Mouse (Mus musculus): Measurements from ENCODE around the gene Wdr24. TPM values are rescaled to one million over a fixed set of nuclear protein-coding genes. Genes with fewer than 3 reads are reported as not detected.
A peak's percentile ranks its signal among the peaks of the same experiment; 100 is the strongest.

Gene Wdr24
- polyA plus RNA-seq, 1 experiment from 2014 or later: 12.7 TPM

- Histone ChIP-seq H3K27me3 (no peaks in the 10 kb centered on the region), H3K4me3 (peak within 1 kb of the TSS; percentile 94), H3K9me3 (replicated peaks) (no peaks in the 10 kb centered on the region), H3K4me2 (peak within 1 kb of the TSS; percentile 92), H3K36me3 (no peaks in the 10 kb centered on the region), H3K27ac (peak within 1 kb of the TSS; percentile 96), H3K9ac (peak within 1 kb of the TSS; percentile 81), H3K4me1 (replicated peaks) (peaks cover 26% of the 10 kb centered on the region)
- WGBS: under 1% methylated on average over 25 of the region's 25 CpGs
- peak; percentile 65 for ATAC-seq (replicated peaks; ENCODE audit: insufficient number of reproducible peaks, insufficient read depth, low FRiP score, low read depth)
Observed at GRCm38 (mm10) chr17:25874721-25875170, 51.3 kb downstream of the Wdr24 start, which contains the start of gene Mettl26. Gene Mettl26, plus strand, starts transcription at chr17:25875074.

- Histone ChIP-seq H3K27me3 (no peaks in the 10 kb centered on the region), H3K4me3 (peak overlapping the region; percentile 94), H3K27ac (peak overlapping the region; percentile 96), H3K4me2 (peak overlapping the region; percentile 92), H3K36me3 (no peaks in the 10 kb centered on the region), H3K4me1 (replicated peaks) (peaks cover 26% of the 10 kb centered on the region), H3K9ac (peak overlapping the region; percentile 81), H3K9me3 (replicated peaks) (no peaks in the 10 kb centered on the region)
- WGBS: 2% methylated on average over 59 of the region's 59 CpGs
- peak; percentile 89 for ATAC-seq (replicated peaks; ENCODE audit: insufficient number of reproducible peaks, insufficient read depth, low FRiP score, low read depth)
Observed at GRCm38 (mm10) chr17:25875171-25876136, 52.0 kb downstream of the Wdr24 start.

GRCm38 (mm10) chr17:25876347-25876915 is 53.0 kb downstream of the Wdr24 start:
- Histone ChIP-seq H3K4me2 (peak overlapping the region; percentile 92), H3K9ac (peak overlapping the region; percentile 81; the same call in 1 of the 2 replicates), H3K4me1 (replicated peaks) (peaks cover 26% of the 10 kb centered on the region), H3K27me3 (no peaks in the 10 kb centered on the region), H3K36me3 (no peaks in the 10 kb centered on the region), H3K9me3 (replicated peaks) (no peaks in the 10 kb centered on the region), H3K27ac (no peak overlapping the region), H3K4me3 (peak overlapping the region; percentile 94)
- no peak for ATAC-seq (replicated peaks; ENCODE audit: insufficient number of reproducible peaks, insufficient read depth, low FRiP score, low read depth)
- WGBS: 76% methylated on average over 10 of the region's 10 CpGs

GRCm38 (mm10) chr17:25877025-25877424 is 53.6 kb downstream of the Wdr24 start:
- H3K9me3 ChIP-seq (replicated peaks): no peaks in the 10 kb centered on the region
- 79% methylated on average over 3 of the region's 3 CpGs for WGBS
- H3K27ac ChIP-seq: no peak overlapping the region
- 0 out of 2 replicates have a peak overlapping the region, but pooled peaks have one; percentile 94 for H3K4me3 ChIP-seq
- peaks cover 26% of the 10 kb centered on the region for H3K4me1 ChIP-seq (replicated peaks)
- ATAC-seq (replicated peaks; ENCODE audit: insufficient number of reproducible peaks, insufficient read depth, low FRiP score, low read depth): no peak
- no peak overlapping the region for H3K4me2 ChIP-seq
- no peak overlapping the region for H3K9ac ChIP-seq
- H3K27me3 ChIP-seq: no peaks in the 10 kb centered on the region
- H3K36me3 ChIP-seq: no peaks in the 10 kb centered on the region

- no peak overlapping the region for H3K4me3 ChIP-seq
- H3K27ac ChIP-seq: no peak overlapping the region
- peaks cover 9% of the 10 kb centered on the region; the same call in 1 of the 2 replicates for H3K36me3 ChIP-seq
- peaks cover 26% of the 10 kb centered on the region for H3K4me1 ChIP-seq (replicated peaks)
- H3K4me2 ChIP-seq: no peak overlapping the region
- H3K9ac ChIP-seq: no peak overlapping the region
- no peaks in the 10 kb centered on the region for H3K27me3 ChIP-seq
- H3K9me3 ChIP-seq (replicated peaks): no peaks in the 10 kb centered on the region
- 90% methylated on average over 32 of the region's 32 CpGs for WGBS
- ATAC-seq (replicated peaks; ENCODE audit: insufficient number of reproducible peaks, insufficient read depth, low FRiP score, low read depth): no peak
Observed at GRCm38 (mm10) chr17:25877741-25878610, 54.5 kb downstream of the Wdr24 start.

Small RNA genes lying within 50 kb of the gene (microRNA-seq; reads per million reads assigned to microRNA genes)
- gene Mir3082 (0.84 reads per million), gene Mir6966 (not detected)

Other genes with a start within 250 kb of the Wdr24 start
- 33.0 and 34.7 TPM in 2 replicates for gene Lmf1, start 244.5 kb upstream of the Wdr24 start, polyA plus RNA-seq (2015; fragmentation: Nextera tagmentation; extraction: Ambion mirVana)
- 1.0 and 2.0 TPM in 2 replicates for gene Gng13, start 106.5 kb upstream of the Wdr24 start, polyA plus RNA-seq (2015; fragmentation: Nextera tagmentation; extraction: Ambion mirVana)
- 11.8 and 17.7 TPM in 2 replicates for gene Chtf18, start 96.2 kb upstream of the Wdr24 start, polyA plus RNA-seq (2015; fragmentation: Nextera tagmentation; extraction: Ambion mirVana)
- 10.7 and 15.3 TPM in 2 replicates for gene Rpusd1, start 96.0 kb upstream of the Wdr24 start, polyA plus RNA-seq (2015; fragmentation: Nextera tagmentation; extraction: Ambion mirVana)
- 0.13 TPM in 1 of 2 replicates, not detected in the other for gene Mslnl, start 87.6 kb upstream of the Wdr24 start, polyA plus RNA-seq (2015; fragmentation: Nextera tagmentation; extraction: Ambion mirVana)
- gene Msln, start 69.2 kb upstream of the Wdr24 start, polyA plus RNA-seq (2015; fragmentation: Nextera tagmentation; extraction: Ambion mirVana): 38.7 and 42.7 TPM in 2 replicates
- 31.5 and 32.4 TPM in 2 replicates for gene Narfl, start 49.9 kb upstream of the Wdr24 start, polyA plus RNA-seq (2015; fragmentation: Nextera tagmentation; extraction: Ambion mirVana)
- gene Haghl, start 38.0 kb upstream of the Wdr24 start, polyA plus RNA-seq (2015; fragmentation: Nextera tagmentation; extraction: Ambion mirVana): 44.7 and 57.1 TPM in 2 replicates
- gene Ccdc78, start 37.0 kb upstream of the Wdr24 start, polyA plus RNA-seq (2015; fragmentation: Nextera tagmentation; extraction: Ambion mirVana): 0.13 and 0.23 TPM in 2 replicates
- 56.8 and 70.2 TPM in 2 replicates for gene Fam173a, start 30.7 kb upstream of the Wdr24 start, polyA plus RNA-seq (2015; fragmentation: Nextera tagmentation; extraction: Ambion mirVana)
- 0.50 TPM in 1 of 2 replicates, not detected in the other for gene AC134908.4, start 28.0 kb upstream of the Wdr24 start, polyA plus RNA-seq (2015; fragmentation: Nextera tagmentation; extraction: Ambion mirVana)
- gene Metrn, start 26.5 kb upstream of the Wdr24 start, polyA plus RNA-seq (2015; fragmentation: Nextera tagmentation; extraction: Ambion mirVana): 21.2 and 29.2 TPM in 2 replicates
- 0.78 and 1.2 TPM in 2 replicates for gene Fbxl16, start 14.5 kb upstream of the Wdr24 start, polyA plus RNA-seq (2015; fragmentation: Nextera tagmentation; extraction: Ambion mirVana)
- gene Jmjd8, start 5.2 kb downstream of the Wdr24 start, polyA plus RNA-seq (2015; fragmentation: Nextera tagmentation; extraction: Ambion mirVana): 30.9 and 36.6 TPM in 2 replicates
- gene Stub1, start 9.8 kb downstream of the Wdr24 start, polyA plus RNA-seq (2015; fragmentation: Nextera tagmentation; extraction: Ambion mirVana): 251 and 301 TPM in 2 replicates
- 1.4 and 1.7 TPM in 2 replicates for gene Rhbdl1, start 13.7 kb downstream of the Wdr24 start, polyA plus RNA-seq (2015; fragmentation: Nextera tagmentation; extraction: Ambion mirVana)
- 1.7 and 3.0 TPM in 2 replicates for gene Gm20683, start 18.1 kb downstream of the Wdr24 start, polyA plus RNA-seq (2015; fragmentation: Nextera tagmentation; extraction: Ambion mirVana)
- 24.2 and 26.1 TPM in 2 replicates for gene Rhot2, start 21.2 kb downstream of the Wdr24 start, polyA plus RNA-seq (2015; fragmentation: Nextera tagmentation; extraction: Ambion mirVana)
- 12.1 and 18.5 TPM in 2 replicates for gene Wdr90, start 37.9 kb downstream of the Wdr24 start, polyA plus RNA-seq (2015; fragmentation: Nextera tagmentation; extraction: Ambion mirVana)
- gene Mcrip2, start 45.1 kb downstream of the Wdr24 start, polyA plus RNA-seq (2015; fragmentation: Nextera tagmentation; extraction: Ambion mirVana): 176 and 203 TPM in 2 replicates
- 29.3 and 35.1 TPM in 2 replicates for gene Mettl26, start 51.4 kb downstream of the Wdr24 start, polyA plus RNA-seq (2015; fragmentation: Nextera tagmentation; extraction: Ambion mirVana)
- gene Wfikkn1, start 57.2 kb downstream of the Wdr24 start, polyA plus RNA-seq (2015; fragmentation: Nextera tagmentation; extraction: Ambion mirVana): 0.24 and 0.28 TPM in 2 replicates
- gene Rab40c, start 96.1 kb downstream of the Wdr24 start, polyA plus RNA-seq (2015; fragmentation: Nextera tagmentation; extraction: Ambion mirVana): 12.1 and 18.0 TPM in 2 replicates
- 52.9 and 63.0 TPM in 2 replicates for gene Pigq, start 121.3 kb downstream of the Wdr24 start, polyA plus RNA-seq (2015; fragmentation: Nextera tagmentation; extraction: Ambion mirVana)
- 0.08 and 0.16 TPM in 2 replicates for gene Nhlrc4, start 121.3 kb downstream of the Wdr24 start, polyA plus RNA-seq (2015; fragmentation: Nextera tagmentation; extraction: Ambion mirVana)
- 0.05 TPM in 1 of 2 replicates, not detected in the other for gene A930017K11Rik, start 128.9 kb downstream of the Wdr24 start, polyA plus RNA-seq (2015; fragmentation: Nextera tagmentation; extraction: Ambion mirVana)
- 9.3 and 13.5 TPM in 2 replicates for gene Capn15, start 162.2 kb downstream of the Wdr24 start, polyA plus RNA-seq (2015; fragmentation: Nextera tagmentation; extraction: Ambion mirVana)
- 10.2 and 12.8 TPM in 2 replicates for gene Rab11fip3, start 245.9 kb downstream of the Wdr24 start, polyA plus RNA-seq (2015; fragmentation: Nextera tagmentation; extraction: Ambion mirVana)

Measured in heart, embryonic 15.5 days (tissue).